Mouse (Mus musculus): ENCODE results near the gene Saa3.

- TF ChIP-seq CTCF (IDR thresholded peaks at IDR 0.05; ENCODE audit: low read depth, low read length) = no peak
- no peak for TF ChIP-seq POLR2A (IDR thresholded peaks at IDR 0.05; ENCODE audit: insufficient read depth, low read length)
- no peak for TF ChIP-seq EP300 (IDR thresholded peaks at IDR 0.05; ENCODE audit: insufficient read depth, low read depth, low read length)
These were observed 36.0 kb upstream of the Saa3 start, which contains the start of gene Saa2 for GRCm38 (mm10) chr7:46751490-46751889.

Data from ES-Bruce4 (cell line).